Mouse (Mus musculus) lung, postnatal 0 days (tissue): ENCODE results near the gene Wnt5b. TPM values are rescaled to one million over a fixed set of nuclear protein-coding genes. Genes with fewer than 3 reads are reported as not detected.
A peak's percentile ranks its signal among the peaks of the same experiment; 100 is the strongest.

Source experiments
- ATAC-seq: fragments of 200-750 bp; cut with Nextera tagmentation; 2 replicates; pipeline ENCODE4 v1.8.0; 2017; ENCODE audit warnings: moderate library complexity
- DNase-seq: peaks from one replicate; pipeline ENCODE4 v3.0.0-alpha.2; 2016; ENCODE audit warnings: low spot score
- H3K27ac ChIP-seq: fragments of 300-500 bp; sonication (generic); 2 replicates; pipeline ENCODE4 v1.5.1; 2014; ENCODE audit warnings: antibody characterized with exemption, mild to moderate bottlenecking, low read length, mixed read lengths
- H3K27me3 ChIP-seq: fragments of 300-500 bp; sonication (generic); replicated peaks from 2 replicates; pipeline ENCODE4 v1.6.1; 2014; ENCODE audit warnings: low read length, mixed read lengths; ENCODE audit not compliant: insufficient read depth
- H3K36me3 ChIP-seq: fragments of 300-500 bp; sonication (generic); 2 replicates; pipeline ENCODE4 v1.6.1; 2014; ENCODE audit warnings: low read length, mixed read lengths; ENCODE audit not compliant: insufficient read depth
- H3K4me1 ChIP-seq: fragments of 300-500 bp; sonication (generic); 2 replicates; pipeline ENCODE4 v1.6.1; 2014; ENCODE audit warnings: antibody characterized with exemption, low read depth, low read length, mixed read lengths; ENCODE audit not compliant: insufficient read depth
- H3K4me2 ChIP-seq: fragments of 300-500 bp; sonication (generic); replicated peaks from 2 replicates; pipeline ENCODE4 v1.6.1; 2014; ENCODE audit warnings: low read depth, mild to moderate bottlenecking, low read length, moderate library complexity, mixed read lengths
- H3K4me3 ChIP-seq: fragments of 300-500 bp; sonication (generic); 2 replicates; pipeline ENCODE4 v1.5.1; 2014; ENCODE audit warnings: low read depth, low read length
- H3K9ac ChIP-seq: fragments of 300-500 bp; sonication (generic); replicated peaks from 2 replicates; pipeline ENCODE4 v1.6.1; 2014; ENCODE audit warnings: low read depth, mild to moderate bottlenecking
- H3K9me3 ChIP-seq: fragments of 300-500 bp; sonication (generic); 2 replicates; pipeline ENCODE4 v1.6.1; 2016; ENCODE audit warnings: low read length, mixed read lengths
- CTCF ChIP-seq: IDR thresholded peaks from 2 replicates; pipeline ENCODE4 v1.5.1; 2016; ENCODE audit warnings: antibody characterized with exemption, mild to moderate bottlenecking
- EP300 ChIP-seq: IDR thresholded peaks from 2 replicates; pipeline ENCODE4 v1.6.1; 2016; ENCODE audit warnings: antibody characterized with exemption, mild to moderate bottlenecking, control low read depth
- WGBS: fragments of 180-500 bp; shearing (Covaris S2); extraction: QIAGEN DNeasy Blood & Tissue Kit; methylation state at CpG from one replicate; pipeline ENCODE4 v1.1.7; 2014; 5-methylcytosine and 5-hydroxymethylcytosine counted together
- polyA plus RNA-seq: library from polyadenylated mRNA; unstranded; fragments of >200 nt; fragmentation: Nextera tagmentation; extraction: Ambion mirVana; gene quantifications from 2 replicates; pipeline ENCODE4 v1.2.1, GENCODE M21; 2015

The Wnt5b gene
- polyA plus RNA-seq, 1 experiment from 2014 or later, result 6.6 TPM

DNA sequence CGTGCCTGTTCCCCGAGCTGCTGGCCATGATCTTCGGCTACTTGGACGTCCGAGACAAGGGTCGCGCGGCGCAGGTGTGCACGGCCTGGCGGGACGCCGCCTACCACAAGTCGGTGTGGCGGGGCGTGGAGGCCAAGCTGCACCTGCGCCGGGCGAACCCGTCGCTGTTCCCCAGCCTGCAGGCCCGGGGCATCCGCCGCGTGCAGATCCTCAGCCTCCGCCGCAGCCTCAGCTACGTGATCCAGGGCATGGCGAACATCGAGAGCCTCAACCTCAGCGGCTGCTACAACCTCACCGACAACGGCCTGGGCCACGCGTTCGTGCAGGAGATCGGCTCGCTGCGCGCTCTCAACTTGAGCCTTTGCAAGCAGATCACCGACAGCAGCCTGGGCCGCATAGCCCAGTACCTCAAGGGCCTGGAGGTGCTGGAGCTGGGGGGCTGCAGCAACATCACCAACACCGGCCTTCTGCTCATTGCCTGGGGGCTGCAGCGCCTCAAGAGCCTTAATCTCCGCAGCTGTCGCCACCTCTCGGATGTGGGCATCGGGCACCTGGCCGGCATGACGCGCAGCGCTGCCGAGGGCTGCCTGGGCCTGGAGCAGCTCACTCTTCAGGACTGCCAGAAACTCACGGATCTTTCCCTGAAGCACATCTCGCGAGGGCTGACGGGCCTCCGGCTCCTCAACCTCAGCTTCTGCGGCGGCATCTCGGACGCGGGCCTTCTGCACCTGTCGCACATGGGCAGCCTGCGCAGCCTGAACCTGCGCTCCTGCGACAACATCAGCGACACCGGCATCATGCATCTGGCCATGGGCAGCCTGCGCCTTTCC is 64.1 kb downstream of the Wnt5b start:
- H3K9me3 ChIP-seq, result no peaks in the 10 kb centered on the region
- 3% methylated on average over 55 of the region's 70 CpGs for WGBS
- peak overlapping the region; percentile 99 for H3K27ac ChIP-seq

DNA sequence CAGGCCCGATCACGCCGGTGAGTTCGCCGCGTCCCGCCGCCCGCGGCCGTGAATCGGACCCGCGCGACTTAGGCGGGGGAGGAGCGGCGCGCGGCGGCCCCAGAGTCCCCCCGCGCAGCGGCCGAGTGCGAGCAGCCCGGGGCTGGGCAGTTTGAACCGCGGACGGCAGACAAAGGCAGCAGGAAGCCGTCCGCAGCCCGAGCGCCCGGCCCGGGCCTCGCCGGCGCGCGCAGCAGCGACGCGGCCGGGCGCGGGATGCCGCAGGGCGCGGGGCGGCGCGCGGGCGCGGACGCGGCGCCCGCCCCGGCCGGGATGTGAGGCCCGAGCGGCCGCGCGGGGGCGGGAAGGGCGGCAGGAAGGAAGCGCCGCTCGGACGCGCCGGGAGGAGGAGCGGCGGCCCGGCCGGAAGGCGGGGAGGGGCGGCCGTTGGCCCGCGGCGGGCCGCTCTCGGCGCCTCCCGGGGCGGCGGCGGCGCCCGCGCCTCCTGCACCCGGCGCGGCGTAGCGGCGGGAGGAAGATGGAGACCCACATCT is 64.7 kb downstream of the Wnt5b start, which contains the start of gene Fbxl14:
Gene Fbxl14 (plus strand): TSS at position 326 of the 533 bp plus-strand sequence.
- peaks cover 22% of the 10 kb centered on the region; the same call in 1 of the 2 replicates for H3K4me1 ChIP-seq
- 0% methylated on average over 7 of the region's 101 CpGs for WGBS
- TF ChIP-seq CTCF (no peak), EP300 (no peak)
- peak within 1 kb of the TSS; percentile 97 for H3K4me2 ChIP-seq
- peak within 1 kb of the TSS; percentile 72 for H3K9ac ChIP-seq
- peak; percentile 76 for DNase-seq
- H3K9me3 ChIP-seq, result no peaks in the 10 kb centered on the region
- peak; percentile 82 for ATAC-seq
- H3K27ac ChIP-seq, result peak within 1 kb of the TSS; percentile 99
- no peaks in the 10 kb centered on the region for H3K36me3 ChIP-seq
- H3K4me3 ChIP-seq, result peak within 1 kb of the TSS; percentile 81
- no peaks in the 10 kb centered on the region for H3K27me3 ChIP-seq

More for the DNA sequence above, 64.1 kb downstream of the Wnt5b start:
- Histone ChIP-seq H3K4me2 (peak overlapping the region; percentile 97), H3K4me3 (peak overlapping the region; percentile 81), H3K27me3 (no peaks in the 10 kb centered on the region), H3K9ac (peak overlapping the region; percentile 72), H3K4me1 (peaks cover 22% of the 10 kb centered on the region; the same call in 1 of the 2 replicates), H3K36me3 (no peaks in the 10 kb centered on the region)
- DNase-seq, result peak; percentile 76
- TF ChIP-seq EP300, result no peak
- peak; percentile 21 for TF ChIP-seq CTCF
- peak; percentile 18 for ATAC-seq

DNA sequence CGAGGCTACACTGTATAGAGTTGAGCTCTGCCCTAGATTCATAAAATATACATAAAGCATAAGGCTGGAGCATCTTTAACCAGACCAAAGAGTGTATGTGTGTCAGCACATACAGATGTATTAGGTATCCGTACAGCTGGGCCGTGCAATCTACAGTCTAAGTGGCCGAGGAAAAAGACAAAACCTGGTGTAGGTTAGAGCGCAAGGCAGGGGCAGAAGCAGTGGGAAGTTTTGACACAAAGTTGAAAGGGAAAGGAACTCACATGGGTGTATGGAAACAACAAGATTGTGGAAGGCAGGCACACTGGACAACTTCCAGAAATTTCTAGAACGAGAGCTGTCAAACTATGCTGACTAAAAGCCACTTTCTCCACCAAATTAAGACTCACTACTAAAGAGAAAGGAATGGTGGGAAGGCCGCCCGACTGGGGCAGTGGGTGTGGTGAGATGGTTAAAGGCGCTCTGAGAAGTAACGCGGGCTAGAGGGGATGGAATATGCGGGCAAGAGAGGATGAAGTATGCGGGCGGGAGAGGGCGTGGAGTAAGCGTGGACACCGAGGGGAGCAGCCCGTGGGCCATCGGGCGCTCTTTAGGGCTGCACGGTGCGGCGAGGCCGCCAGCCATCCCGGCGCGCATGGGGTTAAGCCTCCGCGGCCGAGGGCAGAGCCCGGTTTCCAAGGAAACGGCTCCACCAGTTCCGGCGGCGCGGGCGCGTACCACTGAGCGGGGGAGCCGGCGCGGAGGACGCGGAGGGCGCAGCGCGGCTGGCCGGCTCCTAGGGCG is 65.4 kb downstream of the Wnt5b start:
- WGBS, result 1% methylated on average over 26 of the region's 49 CpGs
- peak; percentile 92 for ATAC-seq
- peak; percentile 94 for DNase-seq
- Histone ChIP-seq H3K36me3 (no peaks in the 10 kb centered on the region), H3K4me1 (peaks cover 22% of the 10 kb centered on the region; the same call in 1 of the 2 replicates), H3K4me3 (peak overlapping the region; percentile 81), H3K4me2 (peak overlapping the region; percentile 97), H3K9ac (peak overlapping the region; percentile 72), H3K27me3 (no peaks in the 10 kb centered on the region), H3K27ac (peak overlapping the region; percentile 99), H3K9me3 (no peaks in the 10 kb centered on the region)
- TF ChIP-seq EP300, result no peak; the same call in 1 of the 2 replicates
- TF ChIP-seq CTCF, result no peak

DNA sequence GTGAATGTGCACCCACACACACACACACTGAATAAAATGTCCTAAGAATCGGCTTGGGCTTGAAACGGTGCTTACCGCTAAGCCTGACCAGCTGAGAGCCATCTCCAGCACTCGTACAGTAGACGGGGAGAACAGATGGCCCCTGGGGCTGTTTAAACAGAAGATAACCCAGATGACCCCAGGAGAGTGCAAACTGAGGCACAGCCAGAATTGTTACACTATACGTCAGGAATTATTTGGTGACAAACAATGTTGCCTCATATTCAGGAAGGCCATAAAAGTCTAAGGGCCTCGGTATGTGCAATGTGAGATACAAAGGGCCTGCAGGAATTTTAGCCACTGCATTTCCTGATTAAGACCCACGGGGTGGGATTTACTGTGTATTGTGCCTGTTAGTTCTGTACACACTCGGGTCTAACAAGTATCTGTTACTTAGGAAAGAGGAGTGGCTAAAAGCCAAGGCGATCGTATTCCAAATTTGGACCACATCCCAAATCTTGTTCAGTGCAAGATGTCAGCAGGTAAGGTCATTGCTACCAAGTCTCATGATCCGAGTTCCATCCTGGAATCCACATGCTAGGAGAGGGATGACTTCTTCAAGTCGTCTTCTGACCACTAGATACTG is 66.3 kb downstream of the Wnt5b start:
- Histone ChIP-seq H3K36me3 (no peaks in the 10 kb centered on the region), H3K27me3 (no peaks in the 10 kb centered on the region), H3K9ac (no peak overlapping the region), H3K27ac (peak overlapping the region; percentile 99; the same call in 1 of the 2 replicates), H3K4me1 (peaks cover 15% of the 10 kb centered on the region; the same call in 1 of the 2 replicates), H3K9me3 (no peaks in the 10 kb centered on the region), H3K4me3 (no peak overlapping the region), H3K4me2 (0 out of 2 replicates have a peak overlapping the region, but pooled peaks have one; percentile 97)
- WGBS, result 20% methylated on average over 13 of the region's 13 CpGs
- no peak for ATAC-seq
- peak; percentile 60 for DNase-seq
- TF ChIP-seq EP300 (no peak), CTCF (no peak)

DNA sequence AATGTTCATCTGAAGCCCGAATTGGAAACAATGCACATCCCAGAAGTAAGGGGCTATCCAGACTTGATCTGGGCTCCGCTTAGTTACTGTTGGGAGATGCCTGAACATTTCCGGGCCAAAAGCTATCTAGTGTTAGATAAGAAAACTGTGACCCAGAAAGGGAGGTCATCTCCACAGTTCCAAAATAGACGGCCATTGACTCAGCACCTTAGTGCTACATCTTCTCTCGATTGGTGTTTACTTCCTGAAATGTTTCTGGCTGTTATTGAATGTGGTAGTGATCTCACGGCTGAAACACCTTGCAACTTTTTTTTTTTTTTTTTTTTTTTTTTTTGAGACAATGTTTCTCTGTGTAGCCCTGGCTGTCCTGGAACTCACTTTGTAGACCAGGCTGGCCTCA is 68.2 kb downstream of the Wnt5b start:
- H3K27me3 ChIP-seq, result no peaks in the 10 kb centered on the region
- no peaks in the 10 kb centered on the region for H3K36me3 ChIP-seq
- peaks cover 12% of the 10 kb centered on the region; the same call in 1 of the 2 replicates for H3K4me1 ChIP-seq
- TF ChIP-seq CTCF (no peak), EP300 (no peak)
- DNase-seq (no peak), ATAC-seq (no peak)
- no peak overlapping the region for H3K27ac ChIP-seq
- WGBS, result 74% methylated on average over 6 of the region's 6 CpGs
- H3K4me3 ChIP-seq, result no peak overlapping the region
- no peak overlapping the region for H3K4me2 ChIP-seq
- no peaks in the 10 kb centered on the region for H3K9me3 ChIP-seq
- H3K9ac ChIP-seq, result no peak overlapping the region
